Mouse (Mus musculus) right cerebral cortex, postnatal 36 days (tissue): ENCODE measurements around the gene Raet1e.
"Not testable (repeated sequence)": the region's sequence is repeated elsewhere in the genome, so short reads cannot be mapped to it uniquely, and the experiment has no call there.

Experiments
- DNase-seq, 2 experiments: peaks; one replicate each; pipeline ENCODE4 v3.0.0; 2022; ENCODE audit warnings: low spot score in 2 of 2, mixed read lengths in 1 of 2

Raet1e gene

DNA sequence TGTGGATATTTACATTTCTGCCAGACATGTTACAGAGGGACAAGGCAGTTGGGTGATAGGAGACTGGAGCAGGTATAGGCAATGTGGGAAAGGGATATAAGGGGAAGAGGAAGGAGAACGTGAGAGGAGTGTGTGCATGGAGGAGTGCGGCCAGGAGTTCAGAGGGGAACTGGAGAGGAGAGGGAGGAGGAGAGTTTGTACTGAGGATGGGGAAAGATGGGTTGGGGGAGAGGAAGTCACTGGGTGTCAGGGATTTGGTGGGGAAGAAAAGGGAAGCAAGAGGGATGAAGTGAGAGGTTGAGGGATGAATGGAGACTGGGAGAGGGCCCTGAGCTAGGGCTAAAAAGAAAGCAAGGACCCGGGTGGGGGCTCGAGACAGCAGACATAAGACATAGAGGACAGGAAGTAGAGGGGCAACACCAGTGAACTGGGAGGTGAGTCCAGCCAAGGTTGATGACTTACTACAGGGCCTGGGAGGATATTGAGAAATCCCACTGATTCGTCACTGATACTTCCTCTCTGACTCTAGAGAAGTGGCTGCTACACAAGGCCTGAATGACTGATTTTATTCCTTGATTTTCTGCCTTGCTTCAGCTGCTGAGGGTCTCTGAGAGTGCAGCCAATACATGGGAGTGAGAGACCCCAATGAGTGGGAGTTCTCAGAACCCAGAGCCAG lies 7.1 kb downstream of the Raet1e start:
- not testable (repeated sequence) for DNase-seq

DNA sequence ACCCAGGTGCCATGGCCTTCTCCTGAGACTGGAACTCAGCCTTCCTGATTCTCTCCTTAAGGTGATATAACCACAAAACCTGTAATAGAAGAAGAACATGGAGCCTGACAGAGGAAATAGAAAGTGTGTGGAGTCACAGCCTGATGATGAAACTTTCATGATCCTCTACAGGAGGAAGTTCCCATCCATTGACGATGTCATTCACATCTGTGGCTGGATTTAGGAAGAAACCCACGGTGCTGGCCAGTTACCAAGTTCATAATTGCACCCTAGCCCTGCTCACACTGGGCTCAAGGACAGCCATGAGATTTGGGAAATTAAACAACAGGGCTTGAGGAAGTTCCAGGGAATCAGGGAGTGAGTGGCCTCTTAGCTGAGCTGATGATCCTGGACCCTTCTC lies 7.7 kb downstream of the Raet1e start:
- not testable (repeated sequence) for DNase-seq

DNA sequence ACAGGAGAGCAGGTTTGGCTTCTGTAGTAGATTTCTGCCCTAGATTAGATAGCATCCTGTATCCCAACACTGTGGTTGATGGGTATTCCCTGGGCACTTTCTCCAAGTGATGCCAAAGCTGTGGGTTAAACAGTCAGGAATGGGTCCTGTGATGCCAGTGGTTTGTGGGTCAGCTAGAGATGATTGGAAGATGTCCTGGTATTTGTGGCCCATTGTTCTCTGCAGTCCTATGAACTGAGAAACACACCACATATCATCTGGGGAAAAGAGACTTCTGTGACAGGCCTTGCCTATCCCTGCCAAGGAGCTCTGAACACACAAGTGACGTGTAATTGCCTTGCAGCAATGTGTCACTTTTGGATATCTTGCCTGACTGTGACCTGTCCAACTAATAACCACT lies 8.7 kb downstream of the Raet1e start:
- not testable (repeated sequence) for DNase-seq

DNA sequence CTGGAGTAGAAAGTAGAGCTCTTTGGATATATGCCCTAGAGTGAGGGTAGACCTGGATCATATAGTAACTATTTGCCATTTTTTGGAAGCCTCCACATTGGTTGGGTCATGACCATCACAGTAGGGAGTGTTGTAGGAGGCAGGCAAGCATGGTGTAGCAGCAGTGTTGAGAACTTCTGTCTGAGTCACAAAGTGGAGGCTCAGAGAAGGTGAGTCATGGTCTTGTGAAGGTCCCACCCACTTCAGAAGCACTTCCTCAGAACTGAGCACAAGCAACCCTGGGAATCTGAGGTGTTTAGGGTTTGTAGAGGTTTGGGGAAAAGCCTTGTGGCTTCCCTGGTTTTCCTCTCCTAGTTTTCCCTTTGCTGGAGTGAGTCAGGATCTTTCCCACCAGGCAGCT lies 10.7 kb downstream of the Raet1e start:
- DNase-seq = not testable (repeated sequence)

DNA sequence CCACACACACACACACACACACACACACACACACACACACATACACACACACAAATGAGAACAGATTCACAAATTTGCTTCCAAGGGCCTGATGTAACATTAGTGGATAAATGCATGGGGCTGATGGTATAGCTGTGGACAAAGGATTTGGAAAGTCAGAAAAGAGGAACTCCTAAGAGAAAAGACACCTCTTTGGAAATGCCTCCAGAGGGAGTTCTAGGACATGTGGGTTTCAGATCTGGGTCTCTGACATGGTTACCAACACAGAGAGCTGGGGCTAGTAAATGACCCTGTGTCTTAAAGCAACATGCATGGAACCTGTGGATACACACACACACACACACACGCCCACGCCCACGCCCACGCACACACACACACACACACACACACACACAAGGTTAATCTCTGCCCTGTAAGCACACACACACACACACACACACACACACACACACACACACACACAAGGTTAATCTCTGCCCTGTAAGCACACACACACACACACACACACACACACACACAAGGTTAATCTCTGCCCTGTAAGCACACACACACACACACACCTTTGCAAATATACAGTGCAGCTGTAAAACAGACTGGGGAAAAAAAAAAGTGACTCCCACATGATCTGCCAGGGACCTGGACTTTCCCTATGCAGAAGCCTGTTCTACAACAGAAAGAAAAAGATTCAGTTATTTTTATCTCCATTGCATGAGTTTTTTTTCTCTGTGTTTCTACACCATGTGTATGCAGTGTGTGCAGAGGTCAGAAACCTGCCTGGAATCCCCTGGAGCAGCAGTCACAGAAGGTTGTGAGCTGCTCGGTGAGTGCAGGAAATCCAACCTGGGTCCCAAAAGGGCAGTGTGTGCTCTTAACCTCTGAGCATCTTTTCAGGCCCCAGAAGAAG lies 14.3 kb downstream of the Raet1e start:
- not testable (repeated sequence) for DNase-seq

DNA sequence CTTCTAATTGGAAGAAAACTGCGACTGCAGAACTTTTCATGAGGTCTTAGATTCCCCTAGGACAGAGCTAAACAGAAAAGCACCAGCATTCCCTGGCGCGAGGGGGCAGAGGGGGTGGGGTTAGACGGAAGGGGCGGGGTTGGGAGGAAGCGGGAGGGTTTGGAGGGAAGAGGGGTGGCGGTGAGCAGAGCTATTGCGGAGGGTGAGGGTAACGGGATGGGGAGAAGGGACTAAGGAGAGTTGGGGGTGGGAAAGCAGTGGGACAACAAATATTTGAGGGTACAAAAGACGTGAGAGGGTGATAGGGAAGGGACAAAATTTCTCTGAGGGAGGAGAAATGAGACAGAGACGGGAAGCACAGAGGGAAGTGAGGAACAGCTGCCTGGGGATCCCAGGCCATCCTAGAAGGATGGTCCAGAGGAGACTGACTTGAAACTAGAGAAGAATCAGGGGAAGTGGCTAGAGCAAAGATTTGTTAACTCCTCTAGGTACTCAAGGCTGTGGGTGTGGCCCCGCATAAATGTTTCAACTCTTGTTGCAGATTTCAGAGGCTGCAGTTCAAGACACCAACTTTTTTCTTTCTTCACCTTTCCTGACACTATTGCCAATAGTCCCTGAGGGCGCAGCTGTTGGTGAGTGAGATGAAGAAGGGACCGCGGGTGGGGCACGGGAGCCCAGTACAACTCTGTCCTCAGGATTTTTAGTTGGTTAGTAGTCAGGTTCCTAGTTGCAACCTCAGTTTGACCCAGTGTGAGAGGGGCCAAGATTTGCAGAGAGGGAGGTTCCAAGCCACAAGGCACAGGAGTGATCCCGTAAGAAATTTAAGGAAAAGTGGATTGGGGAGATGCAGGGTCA lies 15.2 kb downstream of the Raet1e start:
- DNase-seq = not testable (repeated sequence)

DNA sequence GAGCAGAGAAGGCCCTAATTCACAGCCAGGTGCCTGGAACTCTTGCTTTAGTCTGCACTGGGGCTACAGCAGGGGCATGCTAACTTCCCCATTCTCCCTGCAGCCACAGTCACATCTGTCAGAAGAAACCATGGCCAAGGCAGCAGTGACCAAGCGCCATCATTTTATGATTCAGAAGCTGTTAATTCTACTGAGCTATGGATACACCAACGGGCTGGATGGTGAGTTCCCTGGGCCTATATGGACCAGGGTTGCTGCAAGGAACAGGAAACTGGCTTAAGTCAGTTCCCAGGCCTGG lies 15.8 kb downstream of the Raet1e start:
- not testable (repeated sequence) for DNase-seq

DNA sequence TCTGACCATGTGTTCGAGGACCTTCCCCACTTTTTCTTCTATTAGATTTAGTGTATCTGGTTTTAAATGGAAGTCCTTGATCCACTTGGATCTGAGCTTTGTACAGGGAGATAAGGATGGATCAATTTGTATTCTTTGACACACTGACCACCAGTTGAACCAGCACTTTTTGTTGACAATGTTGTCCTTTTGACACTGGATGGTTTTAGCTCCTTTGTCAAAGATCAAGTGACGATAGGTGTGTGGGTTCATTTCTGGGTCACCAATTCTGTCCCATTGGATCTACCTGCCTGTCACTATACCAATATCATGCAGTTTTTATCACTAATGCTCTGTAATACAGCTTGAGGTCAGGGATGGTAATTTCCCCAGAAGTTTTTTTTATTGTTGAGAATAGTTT lies 18.1 kb downstream of the Raet1e start:
- DNase-seq = not testable (repeated sequence)

DNA sequence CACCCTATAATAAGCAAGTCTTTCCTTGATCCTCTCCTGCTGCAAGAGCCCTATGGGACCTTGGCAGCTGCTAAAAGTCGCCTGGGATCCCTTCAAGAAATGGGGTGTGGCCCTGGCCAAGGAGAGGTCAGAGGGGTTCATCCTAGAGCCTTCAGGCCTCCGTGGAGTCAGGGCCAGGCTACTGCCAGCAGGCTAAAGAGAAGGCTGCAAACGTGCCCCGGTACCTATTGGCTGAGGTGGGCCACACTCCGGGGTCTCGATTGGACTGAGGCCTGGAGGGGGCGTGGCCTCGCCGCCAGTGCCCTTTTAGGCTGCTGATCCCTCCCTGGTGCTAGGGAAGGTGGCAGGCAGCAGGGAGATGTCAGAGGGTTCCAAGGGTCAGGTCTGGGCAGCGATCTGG lies 32.7 kb downstream of the Raet1e start:
- not testable (repeated sequence) for DNase-seq

DNA sequence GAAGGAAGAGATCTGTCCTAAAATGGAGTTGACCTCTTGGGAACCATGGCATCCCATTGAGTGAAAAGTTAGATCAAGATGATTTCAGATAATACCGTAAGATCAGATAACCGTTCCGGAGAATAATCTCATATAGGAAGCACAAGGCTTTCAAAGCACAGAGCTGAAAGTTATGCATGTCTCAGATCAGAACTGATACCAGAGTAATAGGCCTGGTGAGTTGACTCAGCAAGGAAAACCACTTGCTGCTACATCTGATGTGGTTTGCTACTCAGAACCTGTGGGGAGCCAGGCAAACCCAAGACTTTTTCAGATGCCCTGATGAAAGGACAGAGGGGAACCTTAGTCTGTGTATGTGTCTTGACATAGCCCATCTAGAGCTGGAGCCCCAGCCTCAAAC lies 43.0 kb downstream of the Raet1e start:
- not testable (repeated sequence) for DNase-seq

DNA sequence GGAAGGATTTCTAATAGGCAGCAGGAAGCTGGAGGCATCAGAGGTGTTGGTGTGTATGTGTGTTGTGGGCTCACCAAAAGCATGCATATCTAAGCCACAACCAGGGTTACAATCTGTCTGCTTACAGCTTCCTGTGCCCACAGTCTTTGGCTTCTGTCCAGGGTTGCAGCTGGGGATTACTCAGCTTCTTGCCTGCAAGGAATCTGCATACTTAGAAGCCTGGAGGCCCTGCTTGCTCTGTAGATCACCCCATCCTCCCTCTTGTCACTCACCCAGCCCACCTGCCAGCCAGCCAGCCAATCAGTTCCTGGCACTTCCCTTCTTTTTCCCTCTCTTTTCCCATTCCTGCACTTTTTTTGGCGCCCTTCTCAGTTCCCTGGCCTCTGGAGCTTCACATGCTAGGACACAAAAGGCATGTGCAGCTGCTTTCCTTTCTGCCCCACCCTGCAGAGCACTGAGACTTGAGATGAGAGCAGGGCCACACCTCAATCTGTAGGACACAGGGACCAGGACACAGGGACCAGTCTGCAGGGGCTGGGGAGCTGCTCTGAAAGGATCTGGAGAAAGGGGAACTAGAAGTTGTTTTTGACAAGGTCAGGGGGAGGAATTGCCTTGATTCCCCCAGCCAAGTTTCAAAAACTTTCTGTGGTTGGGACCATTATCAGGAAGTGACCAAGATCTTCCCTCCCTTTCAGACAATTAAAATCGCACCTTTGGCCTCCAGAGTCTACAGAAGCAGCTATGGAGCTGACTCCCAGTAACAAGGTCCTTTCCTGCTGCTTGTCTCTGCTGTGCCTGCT lies 44.6 kb downstream of the Raet1e start:
- DNase-seq = not testable (repeated sequence)

DNA sequence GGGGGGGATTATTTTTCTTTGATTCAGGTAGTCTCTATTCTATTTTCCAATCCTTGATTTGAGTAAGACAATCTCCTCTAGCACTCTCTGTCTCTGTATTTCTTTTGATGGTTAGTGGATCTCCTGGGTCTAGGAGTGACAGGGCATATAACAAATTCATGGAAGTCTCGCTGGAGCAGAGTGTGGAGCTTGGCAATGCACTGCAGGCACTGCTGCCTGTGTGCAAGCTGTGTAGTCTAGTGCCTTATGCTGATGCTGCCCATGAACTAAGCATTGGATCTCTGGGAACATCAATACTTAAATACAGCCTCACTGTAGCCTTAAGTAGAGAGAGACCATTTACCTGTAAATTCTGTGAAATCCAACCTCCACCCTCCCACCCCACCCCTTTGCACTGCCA lies 48.1 kb downstream of the Raet1e start:
- not testable (repeated sequence) for DNase-seq

DNA sequence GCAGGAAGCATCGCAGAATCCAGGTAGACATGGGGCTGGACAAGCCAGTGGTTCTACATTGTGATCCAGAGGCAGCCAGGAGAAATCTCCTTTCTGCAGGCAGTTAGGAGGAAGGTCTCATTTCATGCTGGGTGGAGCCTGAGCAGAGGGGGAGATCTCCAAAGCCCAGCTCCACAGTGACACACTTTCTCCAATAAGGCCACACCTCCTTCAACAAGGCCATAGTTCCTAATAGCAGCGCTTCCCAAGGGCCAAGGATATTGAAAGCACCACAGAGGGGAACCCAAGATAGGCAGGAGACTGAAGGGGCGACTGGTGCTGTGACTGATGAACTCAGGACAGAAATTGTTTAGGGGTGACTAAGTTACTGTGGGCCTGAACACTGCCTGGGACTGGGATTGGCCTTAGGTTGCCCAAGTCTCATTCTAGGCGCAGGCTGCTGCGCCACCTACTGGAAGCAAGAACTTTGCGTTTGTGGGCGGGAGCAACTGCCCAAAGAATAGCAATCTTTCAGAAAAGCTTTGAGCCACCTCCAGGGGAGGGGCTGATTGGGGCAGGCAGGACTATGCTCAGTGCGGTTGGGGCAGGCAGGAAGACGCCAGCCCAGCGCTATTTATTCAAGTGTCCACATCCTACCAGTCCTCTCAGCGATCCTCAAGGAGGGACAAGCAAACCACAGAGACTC lies 53.8 kb downstream of the Raet1e start:
- DNase-seq = not testable (repeated sequence)

DNA sequence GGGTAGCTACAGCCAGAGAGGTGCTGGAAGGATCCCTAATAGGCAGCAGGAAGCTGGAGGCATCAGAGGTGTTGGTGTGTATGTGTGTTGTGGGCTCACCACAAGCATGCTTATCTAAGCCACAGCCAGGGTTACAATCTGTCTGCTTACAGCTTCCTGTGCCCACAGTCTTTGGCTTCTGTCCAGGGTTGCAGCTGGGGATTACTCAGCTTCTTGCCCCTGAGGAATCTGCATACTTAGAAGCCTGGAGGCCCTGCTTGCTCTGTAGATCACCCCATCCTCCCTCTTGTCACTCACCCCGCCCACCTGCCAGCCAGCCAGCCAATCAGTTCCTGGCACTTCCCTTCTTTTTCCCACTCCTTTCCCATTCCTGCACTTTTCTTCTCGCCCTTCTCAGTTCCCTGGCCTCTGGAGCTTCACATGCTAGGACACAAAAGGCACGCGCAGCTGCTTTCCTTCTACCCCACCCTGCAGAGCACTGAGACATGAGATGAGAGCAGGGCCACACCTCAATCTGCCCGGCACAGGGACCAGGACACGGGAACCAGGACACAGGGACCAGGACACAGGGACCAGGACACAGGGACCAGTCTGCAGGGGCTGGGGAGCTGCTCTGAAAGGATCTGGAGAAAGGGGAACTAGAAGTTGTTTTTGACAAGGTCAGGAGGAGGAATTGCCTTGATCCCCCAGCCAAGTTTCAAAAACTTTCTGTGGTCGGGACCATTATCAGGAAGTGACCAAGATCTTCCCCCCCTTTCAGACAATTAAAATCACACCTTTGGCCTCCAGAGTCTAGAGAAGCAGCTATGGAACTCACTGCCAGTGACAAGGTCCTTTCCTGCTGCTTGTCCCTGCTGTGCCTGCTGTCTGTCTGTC lies 65.3 kb downstream of the Raet1e start:
- DNase-seq = peak in 1 of 2 experiments; percentile 7

DNA sequence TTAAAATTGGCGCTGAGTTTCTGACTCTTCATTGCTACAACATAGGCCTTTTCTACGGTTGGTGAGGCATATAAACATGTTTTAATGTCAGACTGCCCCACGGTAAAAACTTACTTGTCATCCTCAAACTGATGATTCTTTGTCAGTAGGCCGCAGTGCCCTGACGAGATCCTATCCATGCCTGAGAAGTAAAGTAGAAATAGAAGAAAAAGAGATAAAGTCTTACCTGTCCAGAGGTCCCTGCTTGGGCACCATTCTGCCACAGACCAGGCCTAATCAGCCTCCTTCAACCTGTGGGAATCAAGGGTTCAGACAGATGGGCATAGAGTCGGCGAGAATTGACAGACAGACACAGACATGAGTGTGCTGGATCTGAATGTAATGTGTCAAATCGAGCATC lies 106.7 kb downstream of the Raet1e start:
- DNase-seq = no peak

DNA sequence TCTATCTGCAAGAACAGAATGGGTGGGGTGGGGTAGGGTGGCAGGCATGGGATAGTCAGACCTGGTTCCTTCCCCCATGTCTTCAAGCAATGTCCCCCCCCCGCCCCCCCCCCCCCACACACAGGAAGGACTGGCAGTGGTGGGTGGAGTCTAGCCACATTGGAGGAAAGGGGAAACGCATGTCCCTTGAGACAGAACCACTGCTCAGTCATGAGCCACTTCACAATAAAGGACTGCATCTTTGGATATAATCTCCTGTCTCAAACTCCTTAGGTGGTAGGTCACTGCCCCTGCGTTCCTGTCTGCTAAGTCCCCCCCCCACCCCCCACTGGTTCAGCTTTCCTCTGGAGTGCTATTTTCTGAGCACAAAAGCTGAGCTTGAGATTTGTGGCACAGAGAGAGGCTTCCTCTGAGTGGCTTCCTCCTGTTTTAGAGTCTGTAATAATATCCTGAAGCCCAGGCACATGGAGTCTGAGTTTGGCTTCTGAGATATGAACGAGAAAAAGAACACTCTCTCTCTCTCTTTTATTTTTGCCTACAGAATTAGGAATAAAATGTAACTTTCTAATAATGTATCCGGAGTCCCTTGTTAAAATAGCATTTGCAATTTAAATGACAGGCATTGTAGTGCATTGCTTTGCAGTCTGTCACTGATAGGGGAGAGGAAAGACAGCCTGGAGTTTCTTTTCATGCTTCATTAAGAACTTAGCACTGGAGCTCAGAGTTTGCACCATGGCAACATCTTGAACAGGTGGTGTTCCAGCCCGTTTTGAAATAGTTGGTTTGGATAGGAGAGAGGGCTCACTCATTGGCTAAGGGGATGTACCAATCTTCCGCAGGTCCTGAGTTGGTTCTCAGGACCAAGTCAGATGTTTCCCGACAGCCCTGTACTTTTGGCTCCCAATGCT lies 112.8 kb downstream of the Raet1e start:
- DNase-seq = not testable (repeated sequence)

DNA sequence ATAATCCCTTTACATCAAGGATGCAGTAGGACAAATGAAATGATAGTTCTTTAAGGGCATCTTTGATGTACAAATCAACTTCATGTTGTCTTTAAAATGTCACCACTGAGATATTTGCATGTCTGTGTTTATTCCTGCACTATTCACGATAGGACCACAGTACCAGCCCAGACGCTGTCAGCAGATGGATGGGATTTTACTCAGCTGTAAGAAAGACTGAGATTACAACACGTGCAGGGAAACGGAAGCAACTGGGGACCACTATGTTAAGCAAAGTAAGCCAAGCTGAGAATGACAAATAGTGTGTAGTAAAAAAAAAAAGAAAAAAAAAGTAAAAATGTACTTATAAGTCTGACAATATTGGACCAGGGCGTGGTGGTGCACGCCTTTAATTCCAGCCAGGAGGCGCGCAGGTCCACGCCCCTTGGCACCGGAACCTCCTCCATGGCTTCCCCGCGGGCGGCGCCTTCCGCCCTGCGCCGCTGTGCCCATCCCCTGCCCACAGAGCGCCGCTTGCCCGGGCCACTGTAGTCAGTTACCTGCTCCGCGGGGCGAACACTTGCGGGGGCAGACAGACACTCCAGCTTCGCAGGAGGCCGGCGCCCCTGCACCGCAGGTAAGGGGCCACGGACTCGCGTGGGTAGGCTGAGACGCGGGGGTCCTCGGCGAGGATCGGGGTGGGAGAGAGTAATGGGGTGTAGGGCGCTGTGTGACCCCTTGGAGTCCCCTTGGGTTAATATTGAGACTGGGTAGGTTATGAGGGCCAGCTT lies 114.7 kb downstream of the Raet1e start:
- DNase-seq = not testable (repeated sequence)
